Mouse (Mus musculus) gastrocnemius, adult 8-10 months (tissue): Measurements from ENCODE around the gene Lgals1. TPM values are rescaled to one million over a fixed set of nuclear protein-coding genes. Genes with fewer than 3 reads are reported as not detected.
"Not testable (repeated sequence)": the region's sequence is repeated elsewhere in the genome, so short reads cannot be mapped to it uniquely, and the experiment has no call there.

Experiments
- DNase-seq, 2 experiments: peaks; one replicate each; pipeline ENCODE4 v3.0.0; 2022; ENCODE audit warnings: low spot score in 2 of 2
- total RNA-seq, 4 experiments: library from RNA; stranded (reverse); gene quantifications; 2 replicates each; pipeline ENCODE4 v1.2.4; 2022

Gene Lgals1
- total RNA-seq: 100 to 1,000 TPM; 214 to 406 (median 281) TPM

GRCm38 (mm10) chr15:78926021-78926919, at the start of gene Lgals1:
Lgals1 (plus strand) TSS chr15:78926725.
- peak; percentile 92 to 94 for DNase-seq

- peak; percentile 90 to 91 for DNase-seq
Measured at GRCm38 (mm10) chr15:78876991-78877809, 49.3 kb upstream of the Lgals1 start, which contains the start of gene Gga1. Gga1 (plus strand) TSS chr15:78877190.

- DNase-seq: no peak
Measured at GRCm38 (mm10) chr15:78877810-78878390, 48.6 kb upstream of the Lgals1 start.

- not testable (repeated sequence) for DNase-seq
Measured at GRCm38 (mm10) chr15:78878792-78879516, 47.6 kb upstream of the Lgals1 start.

GRCm38 (mm10) chr15:78880432-78880831, 46.1 kb upstream of the Lgals1 start:
- no peak for DNase-seq

- no peak for DNase-seq
Measured at GRCm38 (mm10) chr15:78881828-78882227, 44.7 kb upstream of the Lgals1 start.

GRCm38 (mm10) chr15:78889401-78889853, 37.1 kb upstream of the Lgals1 start:
- no peak for DNase-seq

- no peak for DNase-seq
Measured at GRCm38 (mm10) chr15:78892440-78892839, 34.1 kb upstream of the Lgals1 start.

GRCm38 (mm10) chr15:78894726-78895125, 31.8 kb upstream of the Lgals1 start:
- DNase-seq: no peak

- no peak for DNase-seq
Measured at GRCm38 (mm10) chr15:78895741-78896140, 30.8 kb upstream of the Lgals1 start.

GRCm38 (mm10) chr15:78896149-78896548, 30.4 kb upstream of the Lgals1 start:
- DNase-seq: no peak

GRCm38 (mm10) chr15:78897488-78897887, 29.0 kb upstream of the Lgals1 start:
- no peak for DNase-seq

GRCm38 (mm10) chr15:78898507-78899001, 28.0 kb upstream of the Lgals1 start:
- DNase-seq: no peak

GRCm38 (mm10) chr15:78899409-78899739, 27.2 kb upstream of the Lgals1 start, which contains the start of gene Gm49510:
Gm49510 (plus strand) TSS chr15:78899667.
- no peak for DNase-seq

GRCm38 (mm10) chr15:78899740-78900584, 26.6 kb upstream of the Lgals1 start, which contains the start of gene Sh3bp1:
Sh3bp1 (plus strand) TSS chr15:78899768.
- peak in 1 of 2 experiments; percentile 49 for DNase-seq

- DNase-seq: no peak
Measured at GRCm38 (mm10) chr15:78900585-78901421, 25.7 kb upstream of the Lgals1 start.

- DNase-seq: no peak
Measured at GRCm38 (mm10) chr15:78901422-78901789, 25.1 kb upstream of the Lgals1 start.

GRCm38 (mm10) chr15:78903243-78903642, 23.3 kb upstream of the Lgals1 start:
- DNase-seq: peak; percentile 50 to 60

- no peak for DNase-seq
Measured at GRCm38 (mm10) chr15:78908399-78908798, 18.1 kb upstream of the Lgals1 start.
